Mouse (Mus musculus): ENCODE measurements at regions not wholly inside any gene's neighbourhood (a gene's known extent, or its start where the extent isn't known, plus 50 kb on each side); places are given as distances from the start of the nearest gene placed in this dataset.
A peak's percentile ranks its signal among the peaks of the same experiment; 100 is the strongest.

DNA sequence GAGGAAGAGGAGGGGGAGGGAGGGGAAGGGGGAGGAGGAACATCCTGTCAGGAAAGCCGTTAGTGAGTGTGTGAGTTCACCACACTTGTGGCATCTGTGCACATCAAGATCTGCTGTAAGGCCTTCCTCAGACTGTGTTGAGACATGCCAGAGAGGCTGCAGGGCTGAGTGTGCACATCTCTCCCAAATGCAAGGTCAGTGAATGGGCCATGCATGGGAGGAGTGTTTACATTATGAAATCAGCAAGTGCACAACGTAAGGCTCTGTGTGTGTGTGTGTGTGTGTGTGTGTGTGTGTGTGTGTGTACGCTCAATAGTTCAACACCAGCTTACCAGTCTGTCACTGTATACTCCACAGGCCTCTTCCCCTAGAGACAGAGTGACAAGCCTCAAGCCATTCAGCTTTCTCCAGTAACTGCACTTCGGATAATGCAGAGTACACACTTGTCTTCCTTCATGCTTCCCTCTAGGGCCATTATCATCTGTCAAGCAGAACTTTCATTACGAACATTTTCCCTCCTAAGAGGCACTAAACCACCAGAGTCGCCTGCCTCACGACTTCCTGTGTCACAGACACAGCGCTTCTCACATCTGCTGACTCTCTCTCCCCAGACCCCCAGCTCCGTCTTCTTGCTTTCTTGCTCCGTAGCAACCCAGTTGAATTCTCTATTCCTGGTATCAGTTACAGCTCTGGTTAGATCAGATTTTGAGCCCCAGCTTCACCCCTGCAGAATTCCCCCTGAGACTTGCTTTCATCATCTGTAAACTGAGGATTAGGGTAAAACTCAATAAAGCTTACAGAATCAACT lies 368.4 kb downstream of the Cd83 start:
- H3K36me3 ChIP-seq (replicated peaks; ENCODE audit: control insufficient read depth, insufficient read depth, low read length) = no peaks in the 10 kb centered on the region
- H3K27me3 ChIP-seq (ENCODE audit: control insufficient read depth, insufficient read depth, low read length) = no peaks in the 10 kb centered on the region
- H3K9ac ChIP-seq (replicated peaks; ENCODE audit: low read depth, low read length) = no peak overlapping the region
- TF ChIP-seq EP300 (IDR thresholded peaks at IDR 0.05; ENCODE audit: low read depth) = no peak
- TF ChIP-seq CTCF (IDR thresholded peaks at IDR 0.05; ENCODE audit: low read depth) = no peak
- WGBS = 56% methylated on average over 10 of the region's 10 CpGs
- ATAC-seq (ENCODE audit: insufficient read depth, low read depth) (no peak), DNase-seq (ENCODE audit: low spot score) (no peak)
- H3K27ac ChIP-seq (ENCODE audit: low read depth) = no peak overlapping the region
- H3K4me3 ChIP-seq (ENCODE audit: low read depth, low read length) = no peak overlapping the region
- H3K9me3 ChIP-seq (replicated peaks; ENCODE audit: control insufficient read depth, low read length) = no peaks in the 10 kb centered on the region
- H3K4me1 ChIP-seq (ENCODE audit: control insufficient read depth, insufficient read depth) = 0 out of 2 replicates have a peak, but pooled peaks cover 5% of the 10 kb centered on the region
- H3K4me2 ChIP-seq (ENCODE audit: low read depth, low read length) = no peak overlapping the region

DNA sequence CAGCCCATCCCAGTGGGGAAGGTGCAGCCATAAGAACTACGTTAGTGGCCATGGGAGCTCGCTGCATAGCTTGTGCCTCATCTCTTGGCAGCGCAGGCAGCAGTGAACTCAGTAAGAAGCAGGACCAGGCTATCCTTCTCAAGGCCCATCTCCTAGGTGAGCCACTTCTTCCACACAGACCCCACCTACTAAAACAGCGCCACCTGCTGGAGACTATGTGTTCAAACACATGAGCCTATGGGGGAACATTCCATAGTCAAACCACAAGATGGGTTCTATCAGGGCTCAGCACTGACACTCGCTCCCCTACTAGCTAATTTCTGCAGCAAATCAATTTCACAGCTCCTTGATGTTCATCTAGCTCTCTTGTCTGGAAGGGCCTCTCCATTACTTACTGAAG lies 369.2 kb downstream of the Cd83 start:
- DNase-seq (ENCODE audit: low spot score) (no peak), ATAC-seq (ENCODE audit: insufficient read depth, low read depth) (no peak)
- no peak for TF ChIP-seq EP300 (IDR thresholded peaks at IDR 0.05; ENCODE audit: low read depth)
- TF ChIP-seq CTCF (IDR thresholded peaks at IDR 0.05; ENCODE audit: low read depth) = 0 out of 2 replicates have a peak, but pooled peaks have one; percentile 17
- 89% methylated on average over 5 of the region's 5 CpGs for WGBS
- Histone ChIP-seq H3K9me3 (replicated peaks; ENCODE audit: control insufficient read depth, low read length) (no peaks in the 10 kb centered on the region), H3K4me2 (ENCODE audit: low read depth, low read length) (no peak overlapping the region), H3K4me1 (ENCODE audit: control insufficient read depth, insufficient read depth) (0 out of 2 replicates have a peak, but pooled peaks cover 5% of the 10 kb centered on the region), H3K4me3 (ENCODE audit: low read depth, low read length) (no peak overlapping the region), H3K9ac (replicated peaks; ENCODE audit: low read depth, low read length) (no peak overlapping the region), H3K27ac (ENCODE audit: low read depth) (no peak overlapping the region), H3K27me3 (ENCODE audit: control insufficient read depth, insufficient read depth, low read length) (no peaks in the 10 kb centered on the region), H3K36me3 (replicated peaks; ENCODE audit: control insufficient read depth, insufficient read depth, low read length) (no peaks in the 10 kb centered on the region)

DNA sequence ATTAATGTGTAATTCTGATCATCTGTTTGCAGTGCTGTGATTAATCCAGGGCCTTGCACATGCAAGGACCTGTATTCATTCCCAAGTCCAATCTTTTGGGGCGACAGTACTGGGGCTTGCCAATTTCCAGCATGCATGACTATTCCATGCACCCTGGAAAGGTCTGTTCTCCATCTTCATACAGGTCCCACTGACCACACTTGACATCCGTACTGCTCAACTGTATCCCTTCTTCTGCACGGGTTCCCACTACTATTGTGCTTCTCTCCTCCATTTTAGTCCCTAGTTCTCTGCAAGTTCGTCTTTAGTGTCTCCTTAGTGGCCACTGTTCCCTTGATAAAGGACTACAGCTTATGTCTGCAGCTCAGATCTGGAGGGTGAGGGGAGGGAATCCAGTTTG lies 371.4 kb downstream of the Cd83 start:
- 0 out of 2 replicates have a peak, but pooled peaks cover 5% of the 10 kb centered on the region for H3K4me1 ChIP-seq (ENCODE audit: control insufficient read depth, insufficient read depth)
- ATAC-seq (ENCODE audit: insufficient read depth, low read depth) (no peak), DNase-seq (ENCODE audit: low spot score) (no peak)
- no peak overlapping the region for H3K27ac ChIP-seq (ENCODE audit: low read depth)
- H3K4me3 ChIP-seq (ENCODE audit: low read depth, low read length) = no peak overlapping the region
- 73% methylated on average over 4 of the region's 4 CpGs for whole genome bisulfite sequencing
- H3K9ac ChIP-seq (replicated peaks; ENCODE audit: low read depth, low read length) = no peak overlapping the region
- no peak for TF ChIP-seq EP300 (IDR thresholded peaks at IDR 0.05; ENCODE audit: low read depth)
- H3K9me3 ChIP-seq (replicated peaks; ENCODE audit: control insufficient read depth, low read length) = no peaks in the 10 kb centered on the region
- no peaks in the 10 kb centered on the region for H3K27me3 ChIP-seq (ENCODE audit: control insufficient read depth, insufficient read depth, low read length)
- H3K36me3 ChIP-seq (replicated peaks; ENCODE audit: control insufficient read depth, insufficient read depth, low read length) = no peaks in the 10 kb centered on the region
- no peak overlapping the region for H3K4me2 ChIP-seq (ENCODE audit: low read depth, low read length)

DNA sequence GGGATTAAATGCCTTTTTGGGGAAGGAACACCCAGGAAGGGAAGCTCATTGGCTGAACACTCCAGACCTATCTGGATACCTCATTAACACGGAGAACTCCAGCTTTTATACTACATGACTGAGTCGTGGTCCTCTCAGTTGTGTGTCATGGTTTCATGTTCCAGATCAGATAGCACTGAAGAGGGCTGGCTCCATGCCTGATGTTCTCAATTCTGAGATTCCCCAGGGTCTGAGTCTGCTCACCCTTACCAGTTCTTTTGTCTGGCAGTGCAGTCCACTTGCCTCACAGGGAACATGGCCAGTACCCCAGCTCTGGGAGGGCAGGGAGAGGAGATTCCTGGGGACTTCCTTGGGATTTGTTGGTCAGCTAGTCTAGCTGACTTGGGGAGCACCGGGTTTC lies 372.0 kb downstream of the Cd83 start:
- Histone ChIP-seq H3K9me3 (replicated peaks; ENCODE audit: control insufficient read depth, low read length) (no peaks in the 10 kb centered on the region), H3K4me2 (ENCODE audit: low read depth, low read length) (no peak overlapping the region), H3K4me1 (ENCODE audit: control insufficient read depth, insufficient read depth) (0 out of 2 replicates have a peak, but pooled peaks cover 5% of the 10 kb centered on the region), H3K36me3 (replicated peaks; ENCODE audit: control insufficient read depth, insufficient read depth, low read length) (no peaks in the 10 kb centered on the region), H3K27me3 (ENCODE audit: control insufficient read depth, insufficient read depth, low read length) (no peaks in the 10 kb centered on the region), H3K9ac (replicated peaks; ENCODE audit: low read depth, low read length) (no peak overlapping the region), H3K27ac (ENCODE audit: low read depth) (no peak overlapping the region), H3K4me3 (ENCODE audit: low read depth, low read length) (no peak overlapping the region)
- ATAC-seq (ENCODE audit: insufficient read depth, low read depth) = no peak
- DNase-seq (ENCODE audit: low spot score) = no peak
- 39% methylated on average over 3 of the region's 3 CpGs for WGBS
- TF ChIP-seq CTCF (IDR thresholded peaks at IDR 0.05; ENCODE audit: low read depth) (no peak), EP300 (IDR thresholded peaks at IDR 0.05; ENCODE audit: low read depth) (no peak)

DNA sequence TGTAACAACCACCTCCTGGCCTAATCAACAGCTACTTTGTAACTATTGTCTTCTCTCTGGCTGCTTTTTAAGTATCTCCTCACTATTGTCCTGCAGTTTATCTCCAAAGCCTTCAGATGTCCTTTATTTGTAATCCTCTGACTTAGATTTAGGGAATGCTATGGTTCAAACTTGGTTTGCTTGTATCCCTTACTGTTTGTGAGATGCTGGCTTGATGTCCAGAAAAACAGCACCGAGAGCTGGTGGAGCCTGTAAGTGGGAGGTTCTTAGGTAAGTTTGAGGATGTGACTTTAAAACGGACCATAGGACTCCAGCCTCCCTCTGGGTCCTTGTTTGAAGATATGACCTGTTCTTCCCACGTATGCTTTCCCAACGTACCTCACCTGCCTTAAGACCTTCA lies 372.7 kb downstream of the Cd83 start:
- 0 out of 2 replicates have a peak, but pooled peaks cover 5% of the 10 kb centered on the region for H3K4me1 ChIP-seq (ENCODE audit: control insufficient read depth, insufficient read depth)
- TF ChIP-seq EP300 (IDR thresholded peaks at IDR 0.05; ENCODE audit: low read depth) (no peak), CTCF (IDR thresholded peaks at IDR 0.05; ENCODE audit: low read depth) (no peak)
- no peak overlapping the region for H3K9ac ChIP-seq (replicated peaks; ENCODE audit: low read depth, low read length)
- DNase-seq (ENCODE audit: low spot score) = no peak
- WGBS = 73% methylated on average over 4 of the region's 4 CpGs
- no peak overlapping the region for H3K27ac ChIP-seq (ENCODE audit: low read depth)
- no peak overlapping the region for H3K4me3 ChIP-seq (ENCODE audit: low read depth, low read length)
- no peaks in the 10 kb centered on the region for H3K27me3 ChIP-seq (ENCODE audit: control insufficient read depth, insufficient read depth, low read length)
- H3K4me2 ChIP-seq (ENCODE audit: low read depth, low read length) = no peak overlapping the region
- no peaks in the 10 kb centered on the region for H3K36me3 ChIP-seq (replicated peaks; ENCODE audit: control insufficient read depth, insufficient read depth, low read length)
- no peak for ATAC-seq (ENCODE audit: insufficient read depth, low read depth)
- no peaks in the 10 kb centered on the region for H3K9me3 ChIP-seq (replicated peaks; ENCODE audit: control insufficient read depth, low read length)

DNA sequence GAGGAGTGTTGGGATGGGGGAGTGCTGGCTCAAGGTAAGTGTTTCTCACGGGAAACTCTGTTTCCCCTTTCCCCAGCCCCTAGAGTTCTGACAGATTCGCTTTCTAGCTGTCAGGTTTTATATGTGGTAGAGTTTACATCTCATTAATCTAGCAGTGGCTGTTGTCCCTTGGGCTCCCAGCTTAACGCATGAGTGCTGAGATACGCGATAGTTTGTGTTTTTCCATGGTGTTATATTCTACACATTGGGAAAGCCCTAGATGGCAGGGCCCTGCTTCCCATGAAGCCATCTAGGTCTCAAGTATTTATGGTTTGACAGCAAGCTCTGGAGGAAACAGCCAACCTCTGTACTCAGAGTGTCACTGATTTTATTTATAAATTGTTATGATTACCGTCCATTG lies 373.8 kb downstream of the Cd83 start:
- TF ChIP-seq EP300 (IDR thresholded peaks at IDR 0.05; ENCODE audit: low read depth) = no peak
- no peak for TF ChIP-seq CTCF (IDR thresholded peaks at IDR 0.05; ENCODE audit: low read depth)
- H3K4me2 ChIP-seq (ENCODE audit: low read depth, low read length) = no peak overlapping the region
- H3K27me3 ChIP-seq (ENCODE audit: control insufficient read depth, insufficient read depth, low read length) = no peaks in the 10 kb centered on the region
- ATAC-seq (ENCODE audit: insufficient read depth, low read depth) (no peak), DNase-seq (ENCODE audit: low spot score) (no peak)
- no peak overlapping the region for H3K9ac ChIP-seq (replicated peaks; ENCODE audit: low read depth, low read length)
- H3K4me1 ChIP-seq (ENCODE audit: control insufficient read depth, insufficient read depth) = 0 out of 2 replicates have a peak, but pooled peaks cover 5% of the 10 kb centered on the region
- 81% methylated on average over 6 of the region's 6 CpGs for WGBS
- H3K27ac ChIP-seq (ENCODE audit: low read depth) = no peak overlapping the region
- H3K9me3 ChIP-seq (replicated peaks; ENCODE audit: control insufficient read depth, low read length) = no peaks in the 10 kb centered on the region
- H3K4me3 ChIP-seq (ENCODE audit: low read depth, low read length) = no peak overlapping the region
- no peaks in the 10 kb centered on the region for H3K36me3 ChIP-seq (replicated peaks; ENCODE audit: control insufficient read depth, insufficient read depth, low read length)

Data from heart, postnatal 0 days (tissue).